Mouse (Mus musculus): Measurements from ENCODE around the gene Tmc3. TPM values are rescaled to one million over a fixed set of nuclear protein-coding genes. Genes with fewer than 3 reads are reported as not detected.

Tmc3 gene
- total RNA-seq, 1 experiment = 0.80 TPM

DNA sequence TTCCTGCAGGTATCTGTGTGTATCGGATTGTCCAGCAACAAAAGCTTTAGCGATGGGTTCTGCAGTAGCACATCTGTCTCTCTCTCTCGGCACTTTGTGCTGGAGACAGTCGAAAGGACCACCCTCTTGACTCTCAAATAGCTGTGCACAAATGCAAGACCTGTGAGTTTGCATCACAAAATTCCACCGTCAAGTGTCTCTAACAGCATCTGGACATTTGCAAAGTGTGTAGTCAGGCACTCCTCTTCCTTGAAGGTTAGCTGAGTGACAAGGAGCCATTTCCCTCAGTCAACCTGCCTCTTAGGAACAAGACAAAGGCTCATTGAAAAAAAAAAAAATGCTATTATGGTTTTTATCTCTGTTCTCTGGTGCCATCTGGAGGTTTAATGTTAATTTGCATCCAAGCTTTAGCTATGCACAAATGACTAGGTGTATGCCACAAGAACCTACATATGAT lies 34.7 kb upstream of the Tmc3 start:
- no peak overlapping the region for H3K27ac ChIP-seq (ENCODE audit: insufficient read depth, low read depth, low read length, poor library complexity, severe bottlenecking)
- TF ChIP-seq ZC3H11A (IDR thresholded peaks at IDR 0.05; ENCODE audit: borderline replicate concordance, low read depth, low read length) (peak; percentile 52; the same call in 1 of the 2 replicates), CHD2 (IDR thresholded peaks at IDR 0.05; ENCODE audit: low read depth, low read length) (no peak), ZNF384 (IDR thresholded peaks at IDR 0.05; ENCODE audit: low read depth, low read length) (peak; percentile 99)
- no peaks in the 10 kb centered on the region for H3K9me3 ChIP-seq (ENCODE audit: control insufficient read depth, insufficient read depth, low read depth, low read length)
- H3K4me3 ChIP-seq (ENCODE audit: insufficient read depth in 1 of 2, low read depth in 1 of 2, low read length in 2 of 2, poor library complexity in 1 of 2, severe bottlenecking in 1 of 2) = no peak overlapping the region
- no peaks in the 10 kb centered on the region for H3K36me3 ChIP-seq (ENCODE audit: control insufficient read depth, insufficient read depth, low read length, poor library complexity, severe bottlenecking)
- H3K9ac ChIP-seq (ENCODE audit: insufficient read depth, low read depth, low read length, poor library complexity, severe bottlenecking) = no peak overlapping the region
- in situ Hi-C loops (cut with MboI; ENCODE audit: low sequenced_read_pairs in 2 of 2, unreplicated experiment in 2 of 2) = no loop called here
- no peaks in the 10 kb centered on the region for H3K4me1 ChIP-seq (ENCODE audit: control insufficient read depth in 2 of 2, insufficient read depth in 2 of 2, low read length in 2 of 2, poor library complexity in 1 of 2)
- DNase-seq (ENCODE audit: low read depth, low spot score) = peak; percentile 43

DNA sequence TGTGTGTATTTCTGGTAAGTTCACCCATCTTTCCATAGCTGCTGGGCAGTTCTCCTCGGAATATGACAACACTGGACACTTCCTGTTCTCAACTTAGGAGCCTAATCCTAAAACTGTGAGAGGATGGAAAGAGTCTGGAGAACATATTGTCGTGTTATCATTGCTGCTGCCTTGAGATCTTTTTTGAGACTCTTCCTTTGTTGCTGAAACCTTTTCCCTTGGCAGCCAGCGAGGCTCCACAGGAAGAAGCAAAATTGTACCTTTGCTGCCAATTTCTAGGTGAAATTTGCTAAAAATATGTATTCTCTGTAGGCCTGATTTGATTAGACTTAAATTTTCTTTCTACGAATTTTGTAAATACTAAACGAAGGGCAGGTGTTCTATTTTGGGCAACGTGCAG lies 30.2 kb upstream of the Tmc3 start:
- Histone ChIP-seq H3K4me3 (ENCODE audit: insufficient read depth in 1 of 2, low read depth in 1 of 2, low read length in 2 of 2, poor library complexity in 1 of 2, severe bottlenecking in 1 of 2) (no peak overlapping the region), H3K4me1 (ENCODE audit: control insufficient read depth in 2 of 2, insufficient read depth in 2 of 2, low read length in 2 of 2, poor library complexity in 1 of 2) (no peaks in the 10 kb centered on the region), H3K36me3 (ENCODE audit: control insufficient read depth, insufficient read depth, low read length, poor library complexity, severe bottlenecking) (no peaks in the 10 kb centered on the region), H3K9ac (ENCODE audit: insufficient read depth, low read depth, low read length, poor library complexity, severe bottlenecking) (no peak overlapping the region), H3K9me3 (ENCODE audit: control insufficient read depth, insufficient read depth, low read depth, low read length) (no peaks in the 10 kb centered on the region), H3K27ac (ENCODE audit: insufficient read depth, low read depth, low read length, poor library complexity, severe bottlenecking) (no peak overlapping the region)
- DNase-seq (ENCODE audit: low read depth, low spot score) = no peak
- TF ChIP-seq ZC3H11A (IDR thresholded peaks at IDR 0.05; ENCODE audit: borderline replicate concordance, low read depth, low read length) = no peak
- TF ChIP-seq MAFK (IDR thresholded peaks at IDR 0.05; ENCODE audit: insufficient read depth, low read depth, low read length) = no peak
- no peak for TF ChIP-seq ZNF384 (IDR thresholded peaks at IDR 0.05; ENCODE audit: low read depth, low read length)
- no peak for TF ChIP-seq HCFC1 (IDR thresholded peaks at IDR 0.05; ENCODE audit: borderline replicate concordance, insufficient read depth, low read length)
- no peak for TF ChIP-seq CHD2 (IDR thresholded peaks at IDR 0.05; ENCODE audit: low read depth, low read length)
- in situ Hi-C loops (cut with MboI; ENCODE audit: low sequenced_read_pairs in 2 of 2, unreplicated experiment in 2 of 2) = no loop called here

DNA sequence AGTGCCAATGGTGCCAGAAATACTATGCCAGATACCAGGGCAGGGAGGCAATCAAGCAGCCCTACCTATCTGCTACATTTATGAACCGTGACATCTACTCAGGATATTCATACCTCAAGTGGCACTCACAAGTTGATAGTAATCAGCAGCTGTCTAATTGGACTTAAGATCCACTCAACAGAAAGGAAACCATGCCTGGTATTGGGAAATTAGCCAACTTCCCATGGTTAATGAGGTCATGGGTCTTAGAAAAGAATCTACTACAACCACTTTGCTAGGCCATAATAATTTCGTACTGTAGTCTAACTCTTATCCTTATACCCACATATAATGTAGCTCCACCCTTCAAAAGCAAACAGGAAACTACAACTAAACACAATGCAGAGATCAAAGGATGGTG lies 28.2 kb upstream of the Tmc3 start:
- in situ Hi-C loops (cut with MboI; ENCODE audit: low sequenced_read_pairs in 2 of 2, unreplicated experiment in 2 of 2) = no loop called here
- no peak overlapping the region for H3K9ac ChIP-seq (ENCODE audit: insufficient read depth, low read depth, low read length, poor library complexity, severe bottlenecking)
- DNase-seq (ENCODE audit: low read depth, low spot score) = no peak
- TF ChIP-seq CHD2 (IDR thresholded peaks at IDR 0.05; ENCODE audit: low read depth, low read length) (no peak), ZNF384 (IDR thresholded peaks at IDR 0.05; ENCODE audit: low read depth, low read length) (no peak), HCFC1 (IDR thresholded peaks at IDR 0.05; ENCODE audit: borderline replicate concordance, insufficient read depth, low read length) (no peak), ZC3H11A (IDR thresholded peaks at IDR 0.05; ENCODE audit: borderline replicate concordance, low read depth, low read length) (no peak), MAFK (IDR thresholded peaks at IDR 0.05; ENCODE audit: insufficient read depth, low read depth, low read length) (no peak)
- H3K36me3 ChIP-seq (ENCODE audit: control insufficient read depth, insufficient read depth, low read length, poor library complexity, severe bottlenecking) = no peaks in the 10 kb centered on the region
- H3K4me3 ChIP-seq (ENCODE audit: insufficient read depth in 1 of 2, low read depth in 1 of 2, low read length in 2 of 2, poor library complexity in 1 of 2, severe bottlenecking in 1 of 2) = no peak overlapping the region
- H3K9me3 ChIP-seq (ENCODE audit: control insufficient read depth, insufficient read depth, low read depth, low read length) = no peaks in the 10 kb centered on the region
- no peak overlapping the region for H3K27ac ChIP-seq (ENCODE audit: insufficient read depth, low read depth, low read length, poor library complexity, severe bottlenecking)
- no peaks in the 10 kb centered on the region for H3K4me1 ChIP-seq (ENCODE audit: control insufficient read depth in 2 of 2, insufficient read depth in 2 of 2, low read length in 2 of 2, poor library complexity in 1 of 2)

- Histone ChIP-seq H3K9me3 (ENCODE audit: control insufficient read depth, insufficient read depth, low read depth, low read length) (no peaks in the 10 kb centered on the region), H3K4me1 (ENCODE audit: control insufficient read depth in 2 of 2, insufficient read depth in 2 of 2, low read length in 2 of 2, poor library complexity in 1 of 2) (no peaks in the 10 kb centered on the region), H3K4me3 (ENCODE audit: insufficient read depth in 1 of 2, low read depth in 1 of 2, low read length in 2 of 2, poor library complexity in 1 of 2, severe bottlenecking in 1 of 2) (no peak overlapping the region), H3K27ac (ENCODE audit: insufficient read depth, low read depth, low read length, poor library complexity, severe bottlenecking) (no peak overlapping the region), H3K36me3 (ENCODE audit: control insufficient read depth, insufficient read depth, low read length, poor library complexity, severe bottlenecking) (no peaks in the 10 kb centered on the region), H3K9ac (ENCODE audit: insufficient read depth, low read depth, low read length, poor library complexity, severe bottlenecking) (no peak overlapping the region)
- in situ Hi-C loops (cut with MboI; ENCODE audit: low sequenced_read_pairs in 2 of 2, unreplicated experiment in 2 of 2) = no loop called here
- DNase-seq (ENCODE audit: low read depth, low spot score) = no peak
- no peak for TF ChIP-seq ZC3H11A (IDR thresholded peaks at IDR 0.05; ENCODE audit: borderline replicate concordance, low read depth, low read length)
- no peak for TF ChIP-seq MAFK (IDR thresholded peaks at IDR 0.05; ENCODE audit: insufficient read depth, low read depth, low read length)
- TF ChIP-seq CHD2 (IDR thresholded peaks at IDR 0.05; ENCODE audit: low read depth, low read length) = no peak
- TF ChIP-seq HCFC1 (IDR thresholded peaks at IDR 0.05; ENCODE audit: borderline replicate concordance, insufficient read depth, low read length) = no peak
- no peak for TF ChIP-seq ZNF384 (IDR thresholded peaks at IDR 0.05; ENCODE audit: low read depth, low read length)
These were observed 25.9 kb upstream of the Tmc3 start for GRCm38 (mm10) chr7:83558741-83559280.

DNA sequence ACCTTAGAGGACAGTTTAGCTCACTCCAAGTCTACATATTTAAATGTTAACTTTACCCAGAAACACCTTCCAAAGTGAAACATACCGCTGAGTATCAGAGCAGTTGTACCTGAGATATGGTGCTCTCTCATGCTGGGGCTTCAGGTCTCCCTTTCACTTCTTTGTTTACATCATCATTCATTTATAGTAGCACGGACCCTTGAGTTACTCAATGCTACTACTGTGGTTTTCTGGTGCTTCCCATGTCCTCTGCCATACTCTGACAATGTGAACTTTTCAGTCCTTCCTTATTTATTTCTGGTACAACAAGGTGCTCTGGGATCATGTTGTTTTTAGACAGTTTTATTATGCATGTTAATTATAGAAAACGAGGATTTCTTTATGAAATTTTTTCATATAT lies 25.2 kb upstream of the Tmc3 start:
- TF ChIP-seq CHD2 (IDR thresholded peaks at IDR 0.05; ENCODE audit: low read depth, low read length) = no peak
- no peak for TF ChIP-seq MAFK (IDR thresholded peaks at IDR 0.05; ENCODE audit: insufficient read depth, low read depth, low read length)
- no peak for TF ChIP-seq ZNF384 (IDR thresholded peaks at IDR 0.05; ENCODE audit: low read depth, low read length)
- no peak for TF ChIP-seq HCFC1 (IDR thresholded peaks at IDR 0.05; ENCODE audit: borderline replicate concordance, insufficient read depth, low read length)
- no peak for TF ChIP-seq ZC3H11A (IDR thresholded peaks at IDR 0.05; ENCODE audit: borderline replicate concordance, low read depth, low read length)
- no peaks in the 10 kb centered on the region for H3K36me3 ChIP-seq (ENCODE audit: control insufficient read depth, insufficient read depth, low read length, poor library complexity, severe bottlenecking)
- H3K9ac ChIP-seq (ENCODE audit: insufficient read depth, low read depth, low read length, poor library complexity, severe bottlenecking) = no peak overlapping the region
- H3K27ac ChIP-seq (ENCODE audit: insufficient read depth, low read depth, low read length, poor library complexity, severe bottlenecking) = no peak overlapping the region
- no peak overlapping the region for H3K4me3 ChIP-seq (ENCODE audit: insufficient read depth in 1 of 2, low read depth in 1 of 2, low read length in 2 of 2, poor library complexity in 1 of 2, severe bottlenecking in 1 of 2)
- in situ Hi-C loops (cut with MboI; ENCODE audit: low sequenced_read_pairs in 2 of 2, unreplicated experiment in 2 of 2) = no loop called here
- H3K4me1 ChIP-seq (ENCODE audit: control insufficient read depth in 2 of 2, insufficient read depth in 2 of 2, low read length in 2 of 2, poor library complexity in 1 of 2) = peaks cover 0 to under 1% of the 10 kb centered on the region in 2 experiments; a peak in 1 of 4 replicates
- no peak for DNase-seq (ENCODE audit: low read depth, low spot score)
- H3K9me3 ChIP-seq (ENCODE audit: control insufficient read depth, insufficient read depth, low read depth, low read length) = no peaks in the 10 kb centered on the region
